Mouse (Mus musculus): ENCODE results near the gene Tcte1. TPM values are rescaled to one million over a fixed set of nuclear protein-coding genes. Genes with fewer than 3 reads are reported as not detected.

The Tcte1 gene
- polyA plus RNA-seq, 1 experiment from 2014 or later = 0.61 TPM

DNA sequence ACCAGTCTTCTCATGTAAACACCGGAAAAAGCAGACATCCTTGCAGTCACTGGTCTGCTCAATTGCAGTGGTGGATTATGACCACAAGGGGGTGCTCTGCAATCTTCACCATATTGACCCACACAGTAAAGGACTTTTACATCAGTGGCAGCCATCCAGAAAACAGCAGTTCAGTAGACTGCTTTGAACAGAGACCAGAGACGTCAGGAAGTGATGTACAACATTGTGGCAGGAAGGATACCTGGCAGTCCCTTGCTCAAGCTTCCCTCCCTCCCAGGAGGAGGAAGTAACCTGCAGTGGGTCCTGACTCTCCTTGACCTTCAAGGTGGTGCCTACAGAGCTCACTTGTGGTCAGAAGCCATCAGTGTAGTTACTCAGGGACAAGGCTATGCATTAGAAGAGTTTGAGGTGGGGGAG is 58.3 kb downstream of the Tcte1 start:
- WGBS = 13% methylated on average over 2 of the region's 2 CpGs

DNA sequence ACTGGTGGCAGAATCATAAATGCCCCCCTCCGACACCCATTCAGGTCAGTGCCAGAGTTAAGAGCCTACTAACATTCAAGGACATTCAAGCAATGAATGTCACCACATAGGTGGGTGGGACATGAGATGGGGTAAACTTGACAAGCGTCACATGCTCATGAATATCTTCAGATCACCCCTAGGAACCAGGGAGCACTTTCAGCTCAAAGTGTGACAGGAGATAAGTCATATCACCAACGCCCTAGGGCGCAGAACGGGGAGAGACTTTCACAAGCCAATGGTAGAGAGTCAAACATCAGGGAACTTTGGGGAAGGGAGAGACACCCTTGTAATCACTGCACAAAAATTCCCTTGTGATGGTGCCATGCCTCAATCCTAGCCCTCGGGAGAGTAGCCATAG is 59.0 kb downstream of the Tcte1 start:
- 95% methylated on average over 6 of the region's 6 CpGs for WGBS
- Histone ChIP-seq H3K4me2 (replicated peaks; ENCODE audit: low read depth, low read length) (no peak overlapping the region), H3K36me3 (ENCODE audit: control insufficient read depth, insufficient read depth, low read length) (peaks cover 9% of the 10 kb centered on the region; the same call in 1 of the 2 replicates), H3K9me3 (ENCODE audit: control insufficient read depth, low read length) (0 out of 2 replicates have a peak, but pooled peaks cover 5% of the 10 kb centered on the region), H3K27ac (ENCODE audit: low read depth, low read length) (no peak overlapping the region), H3K9ac (ENCODE audit: low read depth, low read length) (no peak overlapping the region), H3K27me3 (ENCODE audit: control insufficient read depth, insufficient read depth, low read length) (no peaks in the 10 kb centered on the region), H3K4me1 (ENCODE audit: control insufficient read depth, insufficient read depth, low read length) (peaks cover 25% of the 10 kb centered on the region), H3K4me3 (ENCODE audit: low read length) (no peak overlapping the region)
- no peak for ATAC-seq (ENCODE audit: low FRiP score, low TSS enrichment)

More for the DNA sequence above, 58.3 kb downstream of the Tcte1 start:
- H3K9ac ChIP-seq (ENCODE audit: low read depth, low read length) = no peak overlapping the region
- no peak overlapping the region for H3K27ac ChIP-seq (ENCODE audit: low read depth, low read length)
- 0 out of 2 replicates have a peak, but pooled peaks cover 3% of the 10 kb centered on the region for H3K9me3 ChIP-seq (ENCODE audit: control insufficient read depth, low read length)
- no peak overlapping the region for H3K4me2 ChIP-seq (replicated peaks; ENCODE audit: low read depth, low read length)
- peaks cover 4% of the 10 kb centered on the region; the same call in 1 of the 2 replicates for H3K36me3 ChIP-seq (ENCODE audit: control insufficient read depth, insufficient read depth, low read length)
- 0 out of 2 replicates have a peak, but pooled peaks have one; percentile 18 for ATAC-seq (ENCODE audit: low FRiP score, low TSS enrichment)
- H3K4me3 ChIP-seq (ENCODE audit: low read length) = no peak overlapping the region
- no peaks in the 10 kb centered on the region for H3K27me3 ChIP-seq (ENCODE audit: control insufficient read depth, insufficient read depth, low read length)
- peaks cover 25% of the 10 kb centered on the region for H3K4me1 ChIP-seq (ENCODE audit: control insufficient read depth, insufficient read depth, low read length)

DNA sequence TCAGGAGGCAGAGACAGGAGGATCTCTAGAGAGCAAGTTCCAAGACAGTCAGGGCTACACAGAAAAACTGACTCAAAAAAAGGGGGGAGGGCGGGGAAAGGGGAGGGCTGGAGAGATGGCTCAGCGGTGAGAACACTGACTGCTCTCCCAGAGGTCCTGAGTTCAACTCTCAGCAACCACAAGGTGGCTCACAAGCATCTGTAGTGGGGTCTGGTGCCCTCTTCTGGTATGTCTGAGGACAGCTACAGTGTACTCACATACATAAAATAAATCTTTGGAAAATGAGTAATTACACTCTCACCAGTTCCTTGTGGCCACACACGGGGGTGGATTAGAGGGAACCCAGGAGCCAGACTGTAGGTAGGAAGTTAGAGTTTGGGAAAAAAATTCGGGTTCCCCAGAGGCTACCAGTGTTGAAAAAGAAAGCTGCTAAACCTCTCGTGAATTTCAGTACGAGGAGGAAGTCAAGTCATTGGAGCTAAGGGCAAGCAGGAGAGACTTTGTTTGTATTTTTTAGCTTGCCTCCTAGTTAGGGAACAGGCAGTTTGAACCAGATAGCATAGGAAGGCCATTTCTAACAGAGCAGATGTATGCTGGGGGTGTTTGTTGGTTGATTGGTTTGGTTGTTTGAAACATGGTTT is 59.6 kb downstream of the Tcte1 start:
- Histone ChIP-seq H3K27me3 (ENCODE audit: control insufficient read depth, insufficient read depth, low read length) (no peaks in the 10 kb centered on the region), H3K4me3 (ENCODE audit: low read length) (no peak overlapping the region), H3K4me2 (replicated peaks; ENCODE audit: low read depth, low read length) (no peak overlapping the region), H3K27ac (ENCODE audit: low read depth, low read length) (no peak overlapping the region), H3K4me1 (ENCODE audit: control insufficient read depth, insufficient read depth, low read length) (peaks cover 25% of the 10 kb centered on the region), H3K9me3 (ENCODE audit: control insufficient read depth, low read length) (0 out of 2 replicates have a peak, but pooled peaks cover 5% of the 10 kb centered on the region), H3K9ac (ENCODE audit: low read depth, low read length) (no peak overlapping the region), H3K36me3 (ENCODE audit: control insufficient read depth, insufficient read depth, low read length) (peaks cover 10% of the 10 kb centered on the region; the same call in 1 of the 2 replicates)
- no peak for ATAC-seq (ENCODE audit: low FRiP score, low TSS enrichment)
- WGBS = 70% methylated on average over 6 of the region's 6 CpGs

DNA sequence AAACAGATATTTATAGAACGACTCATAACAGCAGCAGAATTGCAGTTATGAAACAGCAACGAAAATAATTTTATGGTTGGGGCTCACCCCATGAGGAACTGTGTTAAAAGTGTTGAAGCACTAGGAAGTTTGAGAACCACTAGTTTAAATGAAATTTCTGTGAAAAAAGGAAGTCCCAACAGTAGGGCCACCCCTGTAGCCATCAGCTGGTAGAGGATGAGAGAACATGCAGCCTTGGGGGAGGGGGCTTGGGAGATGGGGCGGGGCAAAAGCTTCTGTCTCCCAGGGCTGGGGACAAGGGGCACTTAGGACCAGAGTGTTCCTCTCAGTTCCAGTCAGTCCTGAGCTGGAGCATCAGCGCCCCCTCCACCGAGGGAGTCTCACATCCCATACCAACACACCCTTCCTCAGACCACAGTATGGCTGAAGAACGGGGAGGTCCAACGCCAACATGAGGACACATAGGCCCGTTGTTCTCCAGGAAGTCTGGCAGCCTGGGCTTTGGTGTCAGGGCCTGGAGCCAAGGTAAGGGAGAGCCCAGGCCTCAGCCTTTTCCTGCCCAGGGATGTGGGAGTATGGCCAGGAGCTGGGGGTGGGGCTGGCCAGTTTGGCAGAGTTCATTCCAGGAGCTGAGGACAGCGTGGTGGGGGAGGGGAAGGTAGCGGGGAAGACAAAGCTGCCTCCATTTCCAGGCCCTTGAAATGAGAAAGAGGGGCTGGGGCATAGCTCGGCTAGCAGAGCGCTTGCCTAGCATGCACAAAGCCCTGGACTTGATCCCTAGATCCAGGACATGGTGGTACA is 61.1 kb downstream of the Tcte1 start:
- Histone ChIP-seq H3K27ac (ENCODE audit: low read depth, low read length) (peak overlapping the region; percentile 77), H3K9ac (ENCODE audit: low read depth, low read length) (peak overlapping the region; percentile 40; the same call in 1 of the 2 replicates), H3K27me3 (ENCODE audit: control insufficient read depth, insufficient read depth, low read length) (no peaks in the 10 kb centered on the region), H3K4me3 (ENCODE audit: low read length) (no peak overlapping the region; the same call in 1 of the 2 replicates), H3K9me3 (ENCODE audit: control insufficient read depth, low read length) (0 out of 2 replicates have a peak, but pooled peaks cover 5% of the 10 kb centered on the region), H3K4me2 (replicated peaks; ENCODE audit: low read depth, low read length) (peak overlapping the region; percentile 21), H3K36me3 (ENCODE audit: control insufficient read depth, insufficient read depth, low read length) (peaks cover 12% of the 10 kb centered on the region; the same call in 1 of the 2 replicates), H3K4me1 (ENCODE audit: control insufficient read depth, insufficient read depth, low read length) (peaks cover 25% of the 10 kb centered on the region)
- peak; percentile 20; the same call in 1 of the 2 replicates for ATAC-seq (ENCODE audit: low FRiP score, low TSS enrichment)
- WGBS = 38% methylated on average over 12 of the region's 12 CpGs

DNA sequence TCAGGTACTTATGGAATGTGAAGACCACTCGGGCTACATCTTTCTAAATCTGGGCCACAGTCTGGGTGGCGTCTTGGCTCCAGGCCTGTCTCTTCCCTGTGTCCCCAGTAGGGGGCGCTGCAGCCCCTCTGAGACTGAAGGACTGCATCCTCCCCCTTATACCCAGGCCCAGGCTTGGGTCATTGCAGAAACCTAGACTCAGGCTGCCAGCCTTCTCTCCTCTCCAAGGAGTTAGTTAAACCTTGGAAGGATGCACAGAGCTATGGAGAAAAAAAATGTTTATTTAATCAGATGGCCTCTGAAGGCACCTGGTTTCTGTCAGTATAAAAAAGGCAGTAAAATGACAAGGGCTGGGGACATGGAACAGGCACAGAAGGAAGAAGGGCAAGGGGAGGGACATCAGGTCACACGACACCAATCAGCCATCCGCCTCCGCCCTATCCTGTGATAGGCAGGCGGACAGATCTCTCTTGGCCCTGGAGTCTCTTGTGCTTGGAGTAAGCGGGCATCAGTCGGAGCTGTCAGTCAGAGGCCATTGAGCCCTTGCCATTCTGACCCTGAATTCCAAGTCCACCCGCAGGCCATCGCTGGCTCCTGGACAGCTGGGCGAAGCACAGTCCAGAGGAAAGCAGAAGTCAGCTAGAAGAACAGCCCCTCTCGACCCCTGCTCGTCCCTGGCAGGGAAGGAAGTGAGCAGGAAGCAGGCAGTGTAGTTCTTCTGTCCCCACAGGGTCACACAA is 61.9 kb downstream of the Tcte1 start:
- ATAC-seq (ENCODE audit: low FRiP score, low TSS enrichment) = peak; percentile 64
- H3K9ac ChIP-seq (ENCODE audit: low read depth, low read length) = peak overlapping the region; percentile 40; the same call in 1 of the 2 replicates

DNA sequence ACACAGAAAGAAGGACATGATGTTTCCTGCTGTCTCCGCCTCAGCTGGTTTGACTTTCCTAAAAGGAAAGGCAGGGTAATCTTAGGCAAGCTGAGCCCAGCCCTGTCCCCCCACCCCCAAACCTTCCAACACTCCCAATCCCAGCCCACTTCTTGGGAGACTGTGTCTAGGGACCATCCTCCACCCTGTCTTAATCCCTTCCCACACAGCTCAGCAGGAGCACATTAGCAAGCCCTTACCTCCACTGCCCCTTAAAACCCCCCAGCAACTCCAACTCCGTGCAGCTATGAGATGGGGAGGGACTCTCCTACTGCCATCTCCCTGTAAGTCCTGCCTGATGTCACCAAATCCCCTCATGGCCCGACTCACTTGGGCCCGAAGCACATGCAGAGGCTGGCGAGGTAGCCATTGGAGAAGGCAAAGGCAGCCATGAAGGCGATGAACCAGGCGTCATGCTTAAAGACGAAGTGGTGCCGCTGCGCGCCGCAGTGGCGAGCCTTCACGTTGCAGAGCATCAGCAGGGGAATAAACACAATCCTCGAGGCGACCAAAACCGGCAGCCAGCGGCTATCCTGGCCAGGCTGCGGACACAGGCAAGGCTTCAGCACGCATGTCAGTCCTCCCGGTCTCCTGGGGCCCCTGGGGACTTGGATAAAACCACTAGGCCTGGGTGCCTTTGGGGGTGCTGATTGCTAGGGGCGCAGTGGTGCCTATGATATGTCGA is 62.7 kb downstream of the Tcte1 start:
- Histone ChIP-seq H3K9ac (ENCODE audit: low read depth, low read length) (no peak overlapping the region), H3K36me3 (ENCODE audit: control insufficient read depth, insufficient read depth, low read length) (peaks cover 19% of the 10 kb centered on the region; the same call in 1 of the 2 replicates), H3K27ac (ENCODE audit: low read depth, low read length) (peak overlapping the region; percentile 77), H3K4me2 (replicated peaks; ENCODE audit: low read depth, low read length) (no peak overlapping the region), H3K9me3 (ENCODE audit: control insufficient read depth, low read length) (0 out of 2 replicates have a peak, but pooled peaks cover 5% of the 10 kb centered on the region), H3K27me3 (ENCODE audit: control insufficient read depth, insufficient read depth, low read length) (no peaks in the 10 kb centered on the region), H3K4me3 (ENCODE audit: low read length) (no peak overlapping the region), H3K4me1 (ENCODE audit: control insufficient read depth, insufficient read depth, low read length) (peaks cover 25% of the 10 kb centered on the region)
- WGBS = 80% methylated on average over 23 of the region's 23 CpGs
- ATAC-seq (ENCODE audit: low FRiP score, low TSS enrichment) = 0 out of 2 replicates have a peak, but pooled peaks have one; percentile 13

More for the DNA sequence above, 61.9 kb downstream of the Tcte1 start:
- Histone ChIP-seq H3K4me2 (replicated peaks; ENCODE audit: low read depth, low read length) (no peak overlapping the region; the same call in 1 of the 2 replicates), H3K36me3 (ENCODE audit: control insufficient read depth, insufficient read depth, low read length) (peaks cover 19% of the 10 kb centered on the region; the same call in 1 of the 2 replicates), H3K4me1 (ENCODE audit: control insufficient read depth, insufficient read depth, low read length) (peaks cover 25% of the 10 kb centered on the region), H3K9me3 (ENCODE audit: control insufficient read depth, low read length) (0 out of 2 replicates have a peak, but pooled peaks cover 5% of the 10 kb centered on the region), H3K27ac (ENCODE audit: low read depth, low read length) (peak overlapping the region; percentile 77), H3K4me3 (ENCODE audit: low read length) (no peak overlapping the region), H3K27me3 (ENCODE audit: control insufficient read depth, insufficient read depth, low read length) (no peaks in the 10 kb centered on the region)
- 15% methylated on average over 14 of the region's 14 CpGs for WGBS

DNA sequence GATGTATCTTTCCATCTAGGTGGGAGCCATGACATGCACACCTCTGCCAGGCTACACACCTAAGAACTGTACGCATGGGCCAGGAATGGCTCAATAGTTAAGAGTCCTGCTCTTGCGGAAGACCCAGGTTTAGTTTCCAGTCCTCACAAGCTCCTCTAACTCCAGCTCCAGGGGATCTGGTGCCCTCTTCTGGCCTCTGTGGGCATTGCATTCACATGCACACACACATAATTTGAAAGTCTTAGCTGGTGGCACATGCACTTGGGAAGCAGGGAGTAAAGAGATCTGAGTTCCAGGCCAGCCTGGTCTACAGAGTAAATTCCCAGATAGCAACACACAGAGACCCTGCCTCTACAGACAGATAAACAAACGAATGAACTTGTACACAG is 63.2 kb downstream of the Tcte1 start:
- Histone ChIP-seq H3K27ac (ENCODE audit: low read depth, low read length) (no peak overlapping the region), H3K4me1 (ENCODE audit: control insufficient read depth, insufficient read depth, low read length) (peaks cover 23% of the 10 kb centered on the region), H3K4me3 (ENCODE audit: low read length) (no peak overlapping the region), H3K9me3 (ENCODE audit: control insufficient read depth, low read length) (0 out of 2 replicates have a peak, but pooled peaks cover 5% of the 10 kb centered on the region), H3K36me3 (ENCODE audit: control insufficient read depth, insufficient read depth, low read length) (peaks cover 19% of the 10 kb centered on the region; the same call in 1 of the 2 replicates), H3K27me3 (ENCODE audit: control insufficient read depth, insufficient read depth, low read length) (no peaks in the 10 kb centered on the region), H3K4me2 (replicated peaks; ENCODE audit: low read depth, low read length) (no peak overlapping the region), H3K9ac (ENCODE audit: low read depth, low read length) (no peak overlapping the region)
- WGBS = 94% methylated on average over 3 of the region's 3 CpGs
- no peak for ATAC-seq (ENCODE audit: low FRiP score, low TSS enrichment)

DNA sequence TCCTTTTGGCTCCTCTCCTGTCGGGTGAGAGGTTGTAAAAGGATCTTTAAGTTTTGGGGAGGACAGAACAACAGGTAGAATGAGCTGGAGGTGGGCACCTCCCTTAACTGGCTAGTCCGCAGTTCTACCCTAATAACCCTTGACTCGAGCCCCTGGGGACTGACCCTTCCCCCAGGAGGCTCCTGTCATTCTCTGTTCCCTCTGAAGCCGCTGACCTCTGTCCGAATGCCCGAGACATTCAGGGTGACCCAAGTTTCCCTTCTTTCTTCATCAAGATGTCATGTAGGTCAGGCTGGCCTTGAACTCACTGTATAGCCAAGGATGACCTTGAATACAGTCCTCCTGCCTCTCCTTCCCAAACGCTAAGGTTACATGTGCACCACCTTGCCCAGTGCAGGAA is 65.1 kb downstream of the Tcte1 start:
- H3K4me2 ChIP-seq (replicated peaks; ENCODE audit: low read depth, low read length) = no peak overlapping the region
- WGBS = 88% methylated on average over 7 of the region's 7 CpGs
- no peak overlapping the region for H3K27ac ChIP-seq (ENCODE audit: low read depth, low read length)
- peaks cover 39% of the 10 kb centered on the region for H3K4me1 ChIP-seq (ENCODE audit: control insufficient read depth, insufficient read depth, low read length)
- H3K4me3 ChIP-seq (ENCODE audit: low read length) = no peak overlapping the region
- ATAC-seq (ENCODE audit: low FRiP score, low TSS enrichment) = no peak
- H3K27me3 ChIP-seq (ENCODE audit: control insufficient read depth, insufficient read depth, low read length) = peaks cover 3% of the 10 kb centered on the region; the same call in 1 of the 2 replicates
- no peak overlapping the region for H3K9ac ChIP-seq (ENCODE audit: low read depth, low read length)
- H3K36me3 ChIP-seq (ENCODE audit: control insufficient read depth, insufficient read depth, low read length) = peaks cover 19% of the 10 kb centered on the region; the same call in 1 of the 2 replicates
- H3K9me3 ChIP-seq (ENCODE audit: control insufficient read depth, low read length) = 0 out of 2 replicates have a peak, but pooled peaks cover 5% of the 10 kb centered on the region

Measured in kidney, embryonic 14.5 days (tissue).